In genomic region chr2:164352697-164353096, GRCm38 (mm10) we compare ENCODE assay signal across 42 mouse cellular contexts. TPM values are rescaled to one million over a fixed set of nuclear protein-coding genes. Genes with fewer than 3 reads are reported as not detected.
"Had no signal": no experiment of that assay in that cellular context is flagged by ENCODE, and none has a peak within 500 bp of the region (broad histone marks: within the 10 kb centered on the region; RNA-seq: fewer than 3 reads in every experiment).

No protein-coding gene starts in this region.

- H3K36me3 ChIP-seq: heart, embryonic 10.5 days; heart, embryonic 13.5 days; hindbrain, embryonic 13.5 days; hindbrain, embryonic 15.5 days; kidney, embryonic 15.5 days; limb, embryonic 13.5 days; limb, embryonic 15.5 days; liver, embryonic 12.5 days had no signal

- H3K27me3 ChIP-seq: hindbrain, embryonic 13.5 days; hindbrain, embryonic 15.5 days; liver, embryonic 12.5 days had no signal

- H3K4me1 ChIP-seq: heart, embryonic 10.5 days; heart, embryonic 13.5 days; hindbrain, embryonic 13.5 days; hindbrain, embryonic 15.5 days; kidney, embryonic 15.5 days; limb, embryonic 13.5 days; limb, embryonic 15.5 days; liver, embryonic 12.5 days had no signal

- H3K4me3 ChIP-seq: heart, embryonic 10.5 days; heart, embryonic 13.5 days; hindbrain, embryonic 13.5 days; hindbrain, embryonic 15.5 days; kidney, embryonic 15.5 days; limb, embryonic 13.5 days; limb, embryonic 15.5 days; liver, embryonic 12.5 days had no signal

- H3K9me3 ChIP-seq: heart, embryonic 10.5 days; hindbrain, embryonic 13.5 days; hindbrain, embryonic 15.5 days; kidney, embryonic 15.5 days; limb, embryonic 13.5 days; limb, embryonic 15.5 days; liver, embryonic 12.5 days had no signal

- H3K4me2 ChIP-seq: heart, embryonic 13.5 days; hindbrain, embryonic 13.5 days; hindbrain, embryonic 15.5 days; kidney, embryonic 15.5 days; limb, embryonic 13.5 days; limb, embryonic 15.5 days; liver, embryonic 12.5 days had no signal

- H3K27ac ChIP-seq: heart, embryonic 10.5 days; heart, embryonic 13.5 days; hindbrain, embryonic 13.5 days; hindbrain, embryonic 15.5 days; hindbrain, postnatal 0 days; kidney, embryonic 15.5 days; kidney, postnatal 0 days; limb, embryonic 13.5 days; limb, embryonic 15.5 days; liver, embryonic 12.5 days; liver, embryonic 14.5 days had no signal

- DNase-seq: gastrocnemius, postnatal 14 days; gastrocnemius, postnatal 36 days; heart, adult 11 months; heart, postnatal 10 days; heart, postnatal 36 days; kidney, adult 11 months; kidney, adult 2 months; kidney, adult 9 months; kidney, postnatal 14 days; kidney, postnatal 36 days; layer of hippocampus, adult 9-11 months; layer of hippocampus, postnatal 36 days; left cerebral cortex, postnatal 4 days had no signal

- H3K9ac ChIP-seq: heart, embryonic 13.5 days; hindbrain, embryonic 13.5 days; hindbrain, embryonic 15.5 days; kidney, embryonic 15.5 days; limb, embryonic 13.5 days; limb, embryonic 15.5 days; liver, embryonic 12.5 days; liver, embryonic 14.5 days had no signal

- ATAC-seq: hindbrain, postnatal 0 days; intestine, embryonic 16.5 days; liver, embryonic 12.5 days had no signal

RNA-seq across cellular contexts. Expression of gene Svs5, which starts 20.2 kb away (rescaled TPM):
- total RNA-seq: gastrocnemius, adult 8-10 months; gastrocnemius, postnatal 14 days; gastrocnemius, postnatal 36 days; heart, adult 8-10 months; heart, postnatal 10 days; heart, postnatal 36 days; hematopoietic stem cell, adult 5-6 weeks; hindbrain, postnatal 0 days; layer of hippocampus, adult 18-20 months; layer of hippocampus, adult 8-10 months; layer of hippocampus, postnatal 14 days; layer of hippocampus, postnatal 36 days; left cerebral cortex, adult 18-20 months; left cerebral cortex, adult 8-10 months; left cerebral cortex, postnatal 10 days; left cerebral cortex, postnatal 25 days; left cerebral cortex, postnatal 4 days; liver, adult 2 months had no signal
- polyA plus RNA-seq: frontal cortex, adult 2 months; heart, embryonic 10.5 days; heart, embryonic 13.5 days; hindbrain, embryonic 11.5 days; hindbrain, embryonic 13.5 days; hindbrain, embryonic 15.5 days; hindbrain, postnatal 0 days; intestine, embryonic 14.5 days; intestine, embryonic 16.5 days; kidney, adult 2 months; kidney, embryonic 15.5 days; kidney, postnatal 0 days; large intestine, adult 2 months; limb, embryonic 11.5 days; limb, embryonic 13.5 days; limb, embryonic 15.5 days; liver, adult 2 months; liver, embryonic 12.5 days; liver, embryonic 14.5 days; liver, embryonic 16.5 days had no signal

RNA-seq across cellular contexts. Expression of gene Svs6, which starts 36.1 kb away (rescaled TPM):
- total RNA-seq: gastrocnemius, adult 8-10 months; gastrocnemius, postnatal 14 days; gastrocnemius, postnatal 36 days; heart, adult 8-10 months; heart, postnatal 10 days; heart, postnatal 36 days; hematopoietic stem cell, adult 5-6 weeks; hindbrain, postnatal 0 days; layer of hippocampus, adult 18-20 months; layer of hippocampus, adult 8-10 months; layer of hippocampus, postnatal 14 days; layer of hippocampus, postnatal 36 days; left cerebral cortex, adult 18-20 months; left cerebral cortex, adult 8-10 months; left cerebral cortex, postnatal 10 days; left cerebral cortex, postnatal 25 days; left cerebral cortex, postnatal 4 days; liver, adult 2 months had no signal
- polyA plus RNA-seq: frontal cortex, adult 2 months; heart, embryonic 10.5 days; heart, embryonic 13.5 days; hindbrain, embryonic 11.5 days; hindbrain, embryonic 13.5 days; hindbrain, embryonic 15.5 days; hindbrain, postnatal 0 days; intestine, embryonic 14.5 days; intestine, embryonic 16.5 days; kidney, adult 2 months; kidney, embryonic 15.5 days; kidney, postnatal 0 days; large intestine, adult 2 months; limb, embryonic 11.5 days; limb, embryonic 13.5 days; limb, embryonic 15.5 days; liver, adult 2 months; liver, embryonic 12.5 days; liver, embryonic 14.5 days; liver, embryonic 16.5 days had no signal

RNA-seq across cellular contexts. Expression of gene Slpi, which starts 36.2 kb away (rescaled TPM):
- total RNA-seq: hindbrain, postnatal 0 days; left cerebral cortex, postnatal 25 days had no signal

RNA-seq across cellular contexts. Expression of gene Rbpjl, which starts 50.2 kb away (rescaled TPM):
- total RNA-seq: gastrocnemius, adult 8-10 months; gastrocnemius, postnatal 36 days; heart, adult 8-10 months; heart, postnatal 10 days; heart, postnatal 36 days; hematopoietic stem cell, adult 5-6 weeks; hindbrain, postnatal 0 days had no signal
- polyA plus RNA-seq: hindbrain, embryonic 11.5 days; kidney, adult 2 months; kidney, postnatal 0 days; large intestine, adult 2 months; liver, adult 2 months; liver, embryonic 12.5 days had no signal

RNA-seq across cellular contexts. Expression of gene Matn4, which starts 52.3 kb away (rescaled TPM):
- total RNA-seq: hematopoietic stem cell, adult 5-6 weeks had no signal
